Mouse (Mus musculus) thymus, postnatal 36 days (tissue): ENCODE data around the gene Slc13a3.
"Not testable (repeated sequence)": the region's sequence is repeated elsewhere in the genome, so short reads cannot be mapped to it uniquely, and the experiment has no call there.

Experiments
- DNase-seq, 2 experiments: peaks; one replicate each; pipeline ENCODE4 v3.0.0; 2022; ENCODE audit warnings: mixed read lengths in 2 of 2

Gene Slc13a3

GRCm38 (mm10) chr2:165473003-165473402 is at the start of gene Slc13a3:
Gene Slc13a3, minus strand, starts transcription at chr2:165473230.
- DNase-seq = no peak

- DNase-seq = no peak
Measured at GRCm38 (mm10) chr2:165515178-165515728, 42.2 kb upstream of the Slc13a3 start.

DNA sequence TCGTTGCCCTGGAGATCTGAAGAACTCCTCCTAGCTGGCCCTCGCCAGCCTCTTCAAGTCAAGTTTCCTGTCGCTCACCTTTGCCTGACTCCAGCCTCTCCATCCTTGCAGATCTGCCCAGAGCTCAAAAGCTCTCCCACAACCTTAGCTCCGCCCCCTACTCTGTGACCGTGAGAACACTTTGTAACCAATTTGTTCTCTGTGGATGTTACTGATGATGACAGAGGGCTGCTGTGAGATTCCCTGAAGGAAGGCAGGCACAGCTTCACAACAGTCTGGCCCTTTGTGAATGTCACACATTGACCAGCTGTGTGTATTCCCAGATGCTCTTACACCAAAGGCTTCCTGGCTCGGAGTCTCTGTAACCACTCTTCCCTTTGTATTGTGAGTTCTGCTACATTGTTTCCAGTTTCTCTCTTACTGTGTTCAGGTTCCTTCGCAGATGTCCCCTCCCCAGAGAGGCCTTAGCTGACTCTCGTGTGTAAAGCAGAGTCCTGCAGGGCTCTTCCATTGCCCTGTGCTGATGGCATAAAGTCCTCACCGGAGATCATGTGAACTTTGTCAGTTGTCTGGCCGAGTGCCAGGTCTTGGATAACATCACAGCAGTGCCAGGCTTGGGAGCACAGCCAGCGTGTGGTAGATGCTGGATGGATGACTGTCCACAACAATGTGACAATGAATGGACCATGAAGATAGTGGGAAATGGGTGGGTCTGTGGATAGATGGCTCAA is 40.0 kb upstream of the Slc13a3 start:
- DNase-seq = no peak

DNA sequence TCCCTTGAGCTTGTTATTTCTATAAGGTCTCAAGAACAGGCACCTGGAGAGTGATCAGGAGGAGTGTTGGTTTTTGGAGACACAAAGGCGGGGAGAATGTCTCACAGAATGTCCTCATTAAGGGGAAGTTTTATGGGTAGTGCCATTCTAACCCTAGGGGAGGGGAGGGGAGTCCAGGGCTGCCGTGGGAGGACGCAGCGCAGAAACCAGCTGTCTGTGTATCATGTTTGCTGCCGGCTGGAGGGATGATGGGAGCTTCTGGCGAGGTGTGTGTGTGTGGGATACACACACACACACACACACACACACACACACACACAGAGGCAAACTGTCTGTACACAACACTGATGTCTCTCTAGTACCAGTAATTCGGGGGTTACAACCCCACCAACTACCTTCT is 39.4 kb upstream of the Slc13a3 start:
- DNase-seq = no peak

- not testable (repeated sequence) for DNase-seq
Measured at GRCm38 (mm10) chr2:165511530-165511929, 38.5 kb upstream of the Slc13a3 start.

- not testable (repeated sequence) for DNase-seq
Measured at GRCm38 (mm10) chr2:165510914-165511458, 38.0 kb upstream of the Slc13a3 start.

DNA sequence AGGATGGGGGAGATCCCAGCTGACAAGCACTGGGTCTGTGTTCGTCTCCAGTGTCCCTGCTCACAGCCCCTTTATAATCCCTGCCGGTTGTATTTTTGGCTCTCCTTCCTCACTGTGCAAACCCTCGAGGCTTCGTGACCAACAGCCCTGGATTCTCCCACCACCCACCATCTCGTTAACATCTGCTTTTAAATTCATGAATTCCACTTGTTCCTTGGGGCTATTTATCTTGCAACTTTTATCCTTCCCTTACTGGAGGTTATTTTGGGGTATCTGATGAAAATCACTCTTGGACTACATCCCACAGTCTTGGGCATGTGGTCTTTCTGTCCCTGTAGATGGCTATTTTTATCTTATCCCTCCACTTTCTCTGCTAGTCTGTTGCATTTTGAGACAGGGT is 37.4 kb upstream of the Slc13a3 start:
- no peak for DNase-seq

DNA sequence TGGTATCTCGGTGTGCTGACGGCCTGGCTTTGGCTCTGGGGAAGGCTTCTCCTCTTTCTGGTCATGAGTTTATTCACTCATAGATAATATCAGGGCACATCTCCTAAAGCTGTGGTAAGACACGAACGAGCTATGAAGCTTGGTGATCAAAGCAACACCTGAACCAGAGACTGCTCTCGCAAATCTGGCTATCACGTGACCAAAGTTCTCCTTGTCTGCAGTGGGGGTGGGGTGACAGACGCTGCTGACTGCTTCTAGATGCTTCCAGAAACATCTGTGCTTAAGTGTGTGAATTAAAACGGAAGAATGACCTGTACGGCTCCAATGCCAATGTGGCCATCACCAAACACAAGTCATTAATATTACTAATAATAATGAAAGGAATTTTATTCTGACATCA is 36.7 kb upstream of the Slc13a3 start:
- peak; percentile 30 to 52 for DNase-seq

GRCm38 (mm10) chr2:165503259-165504203 is 30.5 kb upstream of the Slc13a3 start, which contains the start of gene Slc2a10:
Gene Slc2a10, plus strand, starts transcription at chr2:165503787.
- no peak for DNase-seq

GRCm38 (mm10) chr2:165498816-165499215 is 25.8 kb upstream of the Slc13a3 start:
- DNase-seq = no peak

DNA sequence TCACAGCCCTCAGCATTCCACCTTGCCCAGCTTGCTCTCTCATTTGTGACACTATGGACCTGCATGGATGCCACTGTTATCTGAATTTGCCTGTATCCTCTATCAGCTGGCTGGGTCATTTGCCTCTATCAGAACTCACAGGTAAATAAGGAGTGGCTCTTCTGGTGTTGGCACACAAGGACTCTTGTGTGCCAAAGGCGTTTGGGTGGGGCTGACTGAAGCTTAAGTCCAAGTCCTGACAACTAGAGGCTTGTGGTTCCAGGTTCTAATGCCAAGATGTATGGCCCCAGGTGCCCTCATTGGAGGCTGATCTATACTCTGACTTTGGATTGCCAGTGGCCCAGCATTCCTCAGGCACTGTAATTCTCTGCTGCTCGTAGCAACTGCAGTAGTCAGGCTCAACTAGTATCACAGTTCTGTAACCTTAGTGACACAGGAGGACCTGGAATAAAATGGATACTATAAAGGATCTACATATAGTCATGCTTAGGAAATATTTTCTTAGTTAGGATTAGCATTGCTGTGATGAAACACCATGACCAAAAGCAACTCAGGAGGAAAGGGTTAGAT is 24.8 kb upstream of the Slc13a3 start:
- DNase-seq = no peak

DNA sequence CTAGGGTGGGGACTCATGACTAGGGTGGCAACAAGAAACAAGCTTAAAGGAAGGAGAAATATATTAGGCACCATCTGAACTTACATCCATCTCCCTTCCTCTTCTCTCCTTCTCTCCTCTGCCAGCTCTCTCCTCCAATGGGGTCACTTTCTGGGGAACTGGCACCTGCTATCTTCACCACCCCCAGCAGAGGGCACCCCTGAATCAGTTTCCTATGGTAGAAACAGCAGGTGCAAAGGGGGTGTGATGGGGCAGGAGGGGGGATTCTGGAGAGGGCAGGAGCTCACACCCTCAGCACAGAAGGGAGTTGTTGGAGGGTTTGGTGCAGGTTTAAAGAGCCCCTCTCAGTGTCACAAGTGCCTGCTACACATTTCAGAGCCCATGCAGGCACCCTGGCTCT is 23.2 kb upstream of the Slc13a3 start:
- DNase-seq = peak; percentile 69 to 72

GRCm38 (mm10) chr2:165494495-165494894 is 21.5 kb upstream of the Slc13a3 start:
- no peak for DNase-seq

DNA sequence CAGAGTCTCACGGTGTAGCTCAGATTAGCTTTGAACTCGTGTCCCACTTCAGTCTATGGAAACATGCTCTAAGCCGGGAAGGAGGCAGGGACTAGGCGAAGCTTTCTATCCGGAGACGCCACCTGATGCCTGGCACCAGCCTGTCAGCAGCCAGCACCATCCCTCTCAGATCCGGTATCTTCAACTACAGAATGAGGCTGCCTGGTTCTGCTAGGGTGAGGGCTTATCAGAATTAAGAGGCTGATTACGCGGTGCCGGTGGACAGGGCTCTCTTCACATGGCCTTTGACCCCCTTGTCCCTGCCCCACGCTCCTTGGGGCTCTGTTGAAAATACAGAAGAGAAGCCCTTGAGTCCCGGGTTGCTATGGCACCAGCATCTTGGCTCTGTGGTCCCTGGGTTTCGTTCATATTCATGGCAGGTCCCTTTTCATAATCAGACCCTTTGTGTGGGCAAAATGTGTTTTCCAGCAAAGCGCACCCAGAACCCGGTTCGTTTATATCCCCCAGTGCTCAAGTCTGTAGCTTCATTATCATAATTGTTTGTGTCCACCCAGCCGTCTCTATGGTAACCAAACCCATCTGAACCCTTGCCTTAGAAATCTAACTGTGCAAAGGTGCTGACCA is 20.7 kb upstream of the Slc13a3 start:
- peak in 1 of 2 experiments; percentile 19 for DNase-seq

DNA sequence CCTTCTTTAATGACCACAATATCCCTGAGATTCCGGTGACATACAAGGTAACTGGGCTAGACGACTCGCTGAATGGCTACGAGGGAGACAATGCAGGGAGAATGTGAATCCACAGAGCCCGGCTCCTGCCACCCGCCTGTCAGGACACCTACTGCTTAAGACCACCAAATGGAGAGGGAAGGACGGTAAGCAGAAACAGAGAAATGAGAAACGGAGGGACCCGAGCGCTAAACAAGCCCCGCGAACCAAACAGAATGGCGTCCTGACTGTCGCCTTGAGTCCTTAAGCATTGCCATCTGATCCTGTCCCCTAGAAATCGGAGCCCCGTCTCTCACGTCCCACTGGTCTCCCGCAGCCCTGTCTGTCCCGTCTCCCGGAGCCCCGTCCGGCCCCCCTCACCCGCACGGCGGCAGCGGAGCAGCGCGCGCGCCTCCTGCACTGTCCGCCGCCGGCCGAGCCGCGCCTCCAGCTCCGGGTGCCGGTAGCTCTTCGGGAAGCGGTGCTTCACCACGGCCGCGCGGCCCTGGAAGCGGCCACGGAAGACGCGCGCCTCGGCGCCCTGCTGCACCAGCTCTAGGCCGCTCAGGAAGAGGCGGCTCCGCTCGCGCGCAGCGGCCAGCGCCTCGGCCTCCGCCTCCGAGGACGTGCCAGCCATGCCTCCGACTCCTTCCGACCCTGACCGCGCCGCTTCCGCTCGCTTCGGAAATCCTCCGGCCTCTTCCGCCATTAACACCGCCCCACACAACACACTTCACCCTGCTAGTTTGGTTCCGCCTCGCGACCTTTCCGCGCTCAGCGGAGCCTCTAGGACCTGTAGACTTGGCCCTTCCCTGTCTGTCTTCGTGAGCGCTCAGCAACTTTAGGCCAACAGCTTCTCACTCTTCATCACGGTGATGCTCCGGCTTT is 19.9 kb upstream of the Slc13a3 start, which contains the start of gene Trp53rka:
Gene Trp53rka (minus strand): TSS at position 677 of the 906 bp plus-strand sequence.
- DNase-seq = peak; percentile 80 to 81

GRCm38 (mm10) chr2:165486881-165487535 is 14.0 kb upstream of the Slc13a3 start:
- peak; percentile 60 to 61 for DNase-seq

DNA sequence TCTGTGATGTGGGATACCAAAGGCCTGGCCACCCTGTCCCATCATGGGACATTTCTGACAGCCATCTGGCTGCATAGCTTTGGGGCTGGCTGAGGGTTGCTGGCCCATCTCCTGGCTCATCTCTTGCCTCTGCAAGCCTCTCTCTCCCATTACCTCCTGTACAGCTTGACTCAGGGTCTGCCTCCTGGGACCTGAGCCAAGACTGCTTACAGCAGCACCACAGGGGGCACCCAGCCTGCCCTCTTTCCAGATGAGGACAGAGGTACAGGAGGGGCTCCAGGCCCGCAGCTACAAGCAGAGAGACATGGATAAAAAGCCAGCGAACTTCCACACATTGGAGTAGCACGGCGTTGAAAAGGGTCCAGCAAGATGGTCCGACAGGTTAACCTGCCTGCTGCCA is 13.4 kb upstream of the Slc13a3 start:
- no peak for DNase-seq

GRCm38 (mm10) chr2:165485826-165486225 is 12.8 kb upstream of the Slc13a3 start:
- DNase-seq = no peak

- DNase-seq = no peak
Measured at GRCm38 (mm10) chr2:165484152-165484551, 11.1 kb upstream of the Slc13a3 start.

DNA sequence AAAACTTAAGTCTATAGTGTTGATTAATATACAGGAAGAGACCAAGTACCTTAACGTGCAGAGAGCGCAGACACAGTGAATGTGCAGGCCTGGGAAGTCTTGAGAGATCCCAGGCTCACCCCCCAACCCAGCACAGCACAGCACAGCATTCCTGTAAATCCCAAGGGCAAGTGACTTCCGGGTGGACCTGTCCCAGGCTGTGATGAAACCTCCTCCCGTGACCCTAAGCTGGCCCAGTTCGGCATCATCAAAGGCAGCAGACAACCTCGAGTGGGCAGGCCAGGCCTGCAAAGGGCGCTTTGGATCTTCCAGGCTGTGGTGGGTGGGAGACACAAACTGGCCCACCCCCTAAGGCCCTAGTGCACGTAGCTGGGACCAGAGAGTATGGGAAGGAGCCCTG is 9.0 kb upstream of the Slc13a3 start:
- DNase-seq = no peak
